Mouse (Mus musculus) liver, embryonic 12.5 days (tissue): ENCODE results near the gene Nudt1. TPM values are rescaled to one million over a fixed set of nuclear protein-coding genes. Genes with fewer than 3 reads are reported as not detected.
A peak's percentile ranks its signal among the peaks of the same experiment; 100 is the strongest.
"Not testable (repeated sequence)": the region's sequence is repeated elsewhere in the genome, so short reads cannot be mapped to it uniquely, and the experiment has no call there.

Experiments
- ATAC-seq: fragments of 200-750 bp; cut with Nextera tagmentation; 2 replicates; pipeline ENCODE4 v1.8.0; 2017; ENCODE audit warnings: moderate number of reproducible peaks, mild to moderate bottlenecking, moderate library complexity
- H3K27ac ChIP-seq: fragments of 300-500 bp; sonication (generic); 2 replicates; pipeline ENCODE4 v1.5.1; 2016; ENCODE audit warnings: mild to moderate bottlenecking
- H3K27me3 ChIP-seq: fragments of 300-500 bp; sonication (generic); replicated peaks from 2 replicates; pipeline ENCODE4 v1.6.1; 2016; ENCODE audit warnings: mild to moderate bottlenecking, moderate library complexity
- H3K36me3 ChIP-seq: fragments of 300-500 bp; sonication (generic); 2 replicates; pipeline ENCODE4 v1.6.1; 2016; ENCODE audit warnings: mild to moderate bottlenecking, moderate library complexity
- H3K4me1 ChIP-seq: fragments of 300-500 bp; sonication (generic); 2 replicates; pipeline ENCODE4 v1.6.1; 2016
- H3K4me2 ChIP-seq: fragments of 300-500 bp; sonication (generic); 2 replicates; pipeline ENCODE4 v1.6.1; 2016; ENCODE audit warnings: mild to moderate bottlenecking, moderate library complexity
- H3K4me3 ChIP-seq: fragments of 300-500 bp; sonication (generic); 2 replicates; pipeline ENCODE4 v1.5.1; 2016; ENCODE audit warnings: mild to moderate bottlenecking, moderate library complexity
- H3K9ac ChIP-seq: fragments of 300-500 bp; sonication (generic); 2 replicates; pipeline ENCODE4 v1.6.1; 2016; ENCODE audit warnings: mild to moderate bottlenecking, moderate library complexity
- H3K9me3 ChIP-seq: fragments of 300-500 bp; sonication (generic); replicated peaks from 2 replicates; pipeline ENCODE4 v1.6.1; 2016; ENCODE audit warnings: mild to moderate bottlenecking, moderate library complexity
- WGBS: fragments of 180-500 bp; shearing (Covaris S2); methylation state at CpG from one replicate; pipeline ENCODE4 v1.1.7; 2016; ENCODE audit not compliant: insufficient replicate concordance; 5-methylcytosine and 5-hydroxymethylcytosine counted together
- polyA plus RNA-seq: library from polyadenylated mRNA; unstranded; fragments of >200 nt; fragmentation: Nextera tagmentation; extraction: Ambion mirVana; gene quantifications from 2 replicates; pipeline ENCODE4 v1.2.1, GENCODE M21; 2016

Nudt1 gene
- polyA plus RNA-seq, 1 experiment from 2014 or later: 36.3 TPM

DNA sequence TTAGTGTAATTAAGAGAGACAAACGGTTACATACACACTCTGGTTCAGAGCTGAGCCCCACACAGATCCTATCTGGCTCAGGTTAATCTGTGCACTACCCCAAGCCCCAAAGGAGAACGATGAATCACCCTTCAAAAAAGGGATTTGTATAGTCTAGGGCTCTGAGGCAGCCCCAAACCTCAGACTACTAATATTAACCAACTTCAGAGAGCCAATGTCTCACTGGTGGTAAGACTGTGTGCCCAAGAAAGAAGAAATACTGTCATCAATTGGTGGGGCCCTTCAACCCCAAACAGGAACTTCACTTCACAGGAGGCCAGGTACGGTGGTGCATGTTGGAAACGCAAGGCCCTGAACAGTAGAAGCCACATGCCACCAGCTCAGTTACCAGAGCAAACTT is 23.8 kb downstream of the Nudt1 start:
- H3K4me1 ChIP-seq: peaks cover 10% of the 10 kb centered on the region; the same call in 1 of the 2 replicates
- no peak overlapping the region for H3K27ac ChIP-seq
- 84% methylated on average over 4 of the region's 4 CpGs for WGBS
- H3K4me3 ChIP-seq: no peak overlapping the region
- no peak overlapping the region for H3K9ac ChIP-seq
- no peak overlapping the region for H3K4me2 ChIP-seq
- H3K27me3 ChIP-seq: no peaks in the 10 kb centered on the region
- no peak for ATAC-seq
- H3K36me3 ChIP-seq: peaks cover 76% of the 10 kb centered on the region
- H3K9me3 ChIP-seq: no peaks in the 10 kb centered on the region

DNA sequence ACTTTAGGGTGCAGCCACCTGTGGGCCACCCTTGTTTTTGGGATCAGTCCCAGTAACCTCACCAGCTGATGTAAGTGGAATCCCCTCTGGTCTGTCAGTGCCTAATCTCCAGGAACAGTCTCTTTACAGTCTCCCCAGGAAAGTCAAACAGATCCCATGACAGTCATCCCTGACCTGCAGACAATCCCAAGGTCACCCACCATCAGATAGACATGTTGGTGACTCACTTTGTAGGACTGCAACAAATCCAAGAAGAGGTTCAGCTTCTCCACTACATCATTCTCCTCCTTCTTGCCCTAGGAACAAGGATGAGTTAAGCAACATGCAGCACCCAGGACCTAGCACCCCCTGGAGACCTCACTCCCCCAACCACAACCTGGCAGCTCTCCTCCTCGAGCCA is 24.6 kb downstream of the Nudt1 start:
- Histone ChIP-seq H3K4me2 (no peak overlapping the region), H3K4me3 (no peak overlapping the region), H3K4me1 (peaks cover 10% of the 10 kb centered on the region; the same call in 1 of the 2 replicates), H3K9ac (no peak overlapping the region), H3K36me3 (peaks cover 76% of the 10 kb centered on the region), H3K27me3 (no peaks in the 10 kb centered on the region), H3K9me3 (no peaks in the 10 kb centered on the region), H3K27ac (no peak overlapping the region)
- no peak for ATAC-seq
- WGBS: 50% methylated on average over 1 of the region's 1 CpGs

DNA sequence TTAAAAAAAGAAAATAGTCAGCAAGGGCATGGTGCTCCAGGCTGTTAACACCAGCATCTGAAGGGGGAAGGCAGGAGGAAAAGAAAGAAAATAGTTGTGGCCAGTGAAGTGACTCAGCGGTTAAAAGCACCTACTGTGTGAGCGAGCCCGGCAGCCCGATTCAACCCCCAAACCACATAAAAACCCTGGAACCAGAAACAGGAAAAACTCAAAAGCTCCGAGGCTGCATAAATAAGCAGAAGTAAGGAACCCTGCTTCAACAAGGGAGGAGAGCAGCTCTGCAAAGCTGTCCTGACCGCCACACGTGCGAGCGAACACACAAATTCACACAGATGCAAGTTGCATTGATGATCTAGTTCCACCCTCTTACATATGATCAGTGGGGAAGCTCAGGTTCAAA is 28.4 kb downstream of the Nudt1 start:
- no peak for ATAC-seq
- H3K9ac ChIP-seq: no peak overlapping the region
- H3K36me3 ChIP-seq: peaks cover 79% of the 10 kb centered on the region
- no peak overlapping the region for H3K4me3 ChIP-seq
- peaks cover 10% of the 10 kb centered on the region; the same call in 1 of the 2 replicates for H3K4me1 ChIP-seq
- H3K9me3 ChIP-seq: no peaks in the 10 kb centered on the region
- no peaks in the 10 kb centered on the region for H3K27me3 ChIP-seq
- WGBS: 62% methylated on average over 9 of the region's 9 CpGs
- no peak overlapping the region for H3K27ac ChIP-seq
- H3K4me2 ChIP-seq: no peak overlapping the region

DNA sequence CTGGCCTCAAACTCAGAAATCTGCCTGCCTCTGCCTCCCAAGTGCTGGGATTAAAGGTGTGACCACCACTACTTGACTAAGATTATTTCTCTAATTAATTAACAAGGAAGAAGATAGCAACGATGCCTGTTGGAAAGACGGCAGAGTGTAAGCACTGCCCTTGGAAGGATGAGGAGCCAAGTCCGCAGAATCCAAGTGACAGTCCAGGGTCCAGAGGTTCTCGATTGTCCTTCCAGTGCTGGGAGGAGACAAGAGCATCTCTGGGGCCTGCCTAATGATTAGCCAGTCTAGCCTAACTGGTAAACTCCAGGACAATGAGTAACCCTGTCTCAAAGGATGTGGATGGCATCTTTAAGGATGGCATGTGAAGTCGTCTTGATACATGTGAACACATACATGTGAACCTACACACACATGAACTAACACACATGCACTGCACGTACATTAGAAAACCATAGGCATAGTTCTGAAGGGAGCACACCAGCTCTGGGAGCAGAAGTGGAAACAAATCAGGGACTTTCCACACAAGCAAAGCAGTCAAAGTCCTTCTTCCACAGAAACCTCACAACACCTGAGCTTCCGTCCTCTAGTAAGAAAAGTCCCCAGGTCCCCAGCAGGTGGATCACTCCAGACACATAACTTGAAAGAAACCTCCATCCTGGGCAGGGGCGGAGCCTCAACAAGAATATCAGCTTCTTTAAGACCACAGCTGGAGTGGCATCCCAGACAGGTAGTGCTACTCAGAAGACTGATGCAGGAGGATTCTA is 29.5 kb downstream of the Nudt1 start:
- ATAC-seq: no peak
- no peaks in the 10 kb centered on the region for H3K27me3 ChIP-seq
- H3K9me3 ChIP-seq: no peaks in the 10 kb centered on the region
- peaks cover 80% of the 10 kb centered on the region for H3K36me3 ChIP-seq
- no peak overlapping the region for H3K4me3 ChIP-seq
- H3K27ac ChIP-seq: no peak overlapping the region
- H3K9ac ChIP-seq: no peak overlapping the region
- 83% methylated on average over 8 of the region's 8 CpGs for WGBS
- H3K4me1 ChIP-seq: peaks cover 10% of the 10 kb centered on the region; the same call in 1 of the 2 replicates
- no peak overlapping the region for H3K4me2 ChIP-seq

DNA sequence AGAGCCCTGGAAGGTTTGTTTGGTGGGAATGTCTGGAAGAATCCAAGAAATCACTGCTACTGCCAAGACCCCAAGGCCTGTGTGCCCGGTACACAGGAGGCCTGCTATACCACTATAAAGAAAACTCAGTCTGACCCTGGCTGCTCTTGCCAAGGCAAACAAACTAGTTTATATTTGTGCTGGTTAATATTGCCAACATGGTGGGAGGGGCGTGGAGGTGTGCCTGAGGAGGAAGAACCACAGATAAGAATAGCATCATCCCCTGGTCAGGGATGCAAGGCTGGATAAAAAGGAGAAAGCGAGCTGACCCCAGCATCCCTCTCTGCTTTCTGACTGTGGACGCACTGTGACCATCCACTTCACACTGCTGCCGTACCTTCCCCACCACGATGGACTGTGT is 30.9 kb downstream of the Nudt1 start:
- WGBS: 80% methylated on average over 6 of the region's 6 CpGs
- Histone ChIP-seq H3K4me2 (no peak overlapping the region), H3K27ac (no peak overlapping the region), H3K4me1 (peaks cover 10% of the 10 kb centered on the region; the same call in 1 of the 2 replicates), H3K36me3 (peaks cover 83% of the 10 kb centered on the region), H3K9me3 (no peaks in the 10 kb centered on the region), H3K4me3 (no peak overlapping the region), H3K9ac (no peak overlapping the region), H3K27me3 (no peaks in the 10 kb centered on the region)
- no peak for ATAC-seq

GRCm38 (mm10) chr5:140355934-140356333 is 34.5 kb downstream of the Nudt1 start:
- no peak overlapping the region for H3K4me3 ChIP-seq
- no peak for ATAC-seq
- 85% methylated on average over 11 of the region's 11 CpGs for WGBS
- peaks cover 93% of the 10 kb centered on the region for H3K36me3 ChIP-seq
- H3K27me3 ChIP-seq: no peaks in the 10 kb centered on the region
- no peak overlapping the region for H3K9ac ChIP-seq
- H3K4me1 ChIP-seq: no peaks in the 10 kb centered on the region
- H3K9me3 ChIP-seq: no peaks in the 10 kb centered on the region
- H3K27ac ChIP-seq: no peak overlapping the region
- no peak overlapping the region for H3K4me2 ChIP-seq

DNA sequence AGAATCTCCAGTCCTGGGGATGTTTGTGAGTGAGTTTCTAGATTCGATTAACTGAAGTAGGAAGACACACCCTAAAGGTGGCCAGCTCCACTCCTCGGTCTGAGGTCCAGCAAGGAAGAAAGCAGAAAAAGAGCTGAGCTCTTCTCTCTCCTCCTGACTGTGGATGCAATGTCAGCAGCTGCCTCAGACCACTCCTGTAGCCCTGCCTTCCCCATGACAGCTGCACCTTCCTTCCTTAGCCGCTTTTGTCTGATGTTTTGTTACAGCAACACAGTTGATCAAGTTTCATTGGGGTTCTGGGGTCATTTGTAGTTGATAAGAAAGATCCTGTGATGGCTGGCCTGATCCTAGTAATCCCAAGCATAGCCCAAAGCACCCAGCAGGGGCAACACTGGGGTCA is 36.0 kb downstream of the Nudt1 start:
- H3K4me2 ChIP-seq: no peak overlapping the region
- WGBS: 79% methylated on average over 3 of the region's 3 CpGs

GRCm38 (mm10) chr5:140359930-140360674 is 38.6 kb downstream of the Nudt1 start:
- ATAC-seq: no peak
- WGBS: 75% methylated on average over 14 of the region's 14 CpGs
- H3K4me3 ChIP-seq: no peak overlapping the region

More for the DNA sequence above, 36.0 kb downstream of the Nudt1 start:
- Histone ChIP-seq H3K9ac (no peak overlapping the region), H3K27me3 (no peaks in the 10 kb centered on the region), H3K9me3 (no peaks in the 10 kb centered on the region), H3K36me3 (peaks cover 78% of the 10 kb centered on the region), H3K4me1 (no peaks in the 10 kb centered on the region), H3K27ac (no peak overlapping the region), H3K4me3 (no peak overlapping the region)
- no peak for ATAC-seq

GRCm38 (mm10) chr5:140364415-140364814 is 43.0 kb downstream of the Nudt1 start:
- H3K27me3 ChIP-seq: no peaks in the 10 kb centered on the region
- 83% methylated on average over 5 of the region's 5 CpGs for WGBS
- no peak overlapping the region for H3K4me2 ChIP-seq
- no peak for ATAC-seq
- peaks cover 30% of the 10 kb centered on the region for H3K36me3 ChIP-seq
- no peak overlapping the region for H3K4me3 ChIP-seq
- no peak overlapping the region for H3K9ac ChIP-seq
- no peaks in the 10 kb centered on the region; the same call in 1 of the 2 replicates for H3K9me3 ChIP-seq
- no peak overlapping the region for H3K27ac ChIP-seq
- peaks cover 14% of the 10 kb centered on the region; the same call in 1 of the 2 replicates for H3K4me1 ChIP-seq

More at GRCm38 (mm10) chr5:140359930-140360674, 38.6 kb downstream of the Nudt1 start:
- H3K27ac ChIP-seq: no peak overlapping the region
- no peak overlapping the region for H3K9ac ChIP-seq
- H3K27me3 ChIP-seq: no peaks in the 10 kb centered on the region
- peaks cover 61% of the 10 kb centered on the region for H3K36me3 ChIP-seq
- H3K9me3 ChIP-seq: no peaks in the 10 kb centered on the region; the same call in 1 of the 2 replicates
- no peaks in the 10 kb centered on the region for H3K4me1 ChIP-seq
- H3K4me2 ChIP-seq: no peak overlapping the region

DNA sequence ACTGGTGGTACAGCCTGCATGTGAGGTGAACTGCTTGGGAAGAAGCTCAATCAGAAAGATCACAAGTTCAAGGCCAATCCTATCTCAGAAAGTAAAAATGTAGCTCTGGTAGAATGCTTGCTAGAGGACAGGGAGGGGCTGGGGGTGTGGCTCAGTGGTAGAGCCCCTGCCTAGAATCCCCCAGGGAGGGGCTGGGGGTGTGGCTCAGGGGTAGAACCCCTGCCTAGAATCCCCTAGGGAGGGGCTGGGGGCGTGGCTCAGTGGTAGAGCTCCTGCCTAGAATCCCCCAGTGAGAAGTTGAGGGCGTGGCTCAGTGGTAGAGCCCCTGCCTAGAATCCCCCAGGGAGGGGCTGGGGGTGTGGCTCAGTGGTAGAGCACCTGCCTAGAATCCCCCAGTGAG is 46.7 kb downstream of the Nudt1 start:
- WGBS: 56% methylated on average over 2 of the region's 2 CpGs
- H3K4me2 ChIP-seq, ATAC-seq, H3K9ac ChIP-seq, H3K27ac ChIP-seq, H3K4me3 ChIP-seq, H3K27me3 ChIP-seq, H3K9me3 ChIP-seq: not testable (repeated sequence)
- H3K4me1 ChIP-seq: peaks cover 43% of the 10 kb centered on the region
- H3K36me3 ChIP-seq: peaks cover 22% of the 10 kb centered on the region

GRCm38 (mm10) chr5:140368926-140369325 is 47.5 kb downstream of the Nudt1 start:
- H3K4me1 ChIP-seq: peaks cover 43% of the 10 kb centered on the region
- no peaks in the 10 kb centered on the region for H3K9me3 ChIP-seq
- H3K9ac ChIP-seq: no peak overlapping the region
- no peak overlapping the region for H3K4me3 ChIP-seq
- 74% methylated on average over 4 of the region's 4 CpGs for WGBS
- H3K4me2 ChIP-seq: no peak overlapping the region
- H3K36me3 ChIP-seq: peaks cover 14% of the 10 kb centered on the region
- peak; percentile 28; the same call in 1 of the 2 replicates for ATAC-seq
- no peak overlapping the region for H3K27ac ChIP-seq
- H3K27me3 ChIP-seq: no peaks in the 10 kb centered on the region

DNA sequence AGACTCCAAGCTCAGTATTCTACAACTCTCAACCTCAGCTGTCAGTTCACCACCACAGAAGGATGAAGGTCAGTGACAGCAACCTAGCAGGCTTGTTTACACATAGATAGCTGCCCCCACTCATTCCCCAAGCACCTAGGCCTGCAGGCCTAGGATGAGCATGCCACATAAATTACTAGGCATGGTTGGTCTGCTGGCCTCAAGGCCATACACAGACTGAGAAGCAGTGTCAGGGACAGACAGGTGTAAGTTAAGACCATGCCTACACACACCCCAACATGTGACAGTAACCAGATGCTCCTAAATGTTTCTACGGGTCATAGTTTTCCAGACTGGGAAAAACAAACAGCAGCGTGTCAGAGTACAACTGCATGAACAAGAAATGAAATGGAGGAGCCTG is 48.0 kb downstream of the Nudt1 start:
- peak overlapping the region; percentile 67; the same call in 1 of the 2 replicates for H3K27ac ChIP-seq
- peaks cover 14% of the 10 kb centered on the region for H3K36me3 ChIP-seq
- 70% methylated on average over 2 of the region's 2 CpGs for WGBS
- peaks cover 43% of the 10 kb centered on the region for H3K4me1 ChIP-seq
- no peaks in the 10 kb centered on the region for H3K27me3 ChIP-seq
- H3K9me3 ChIP-seq: no peaks in the 10 kb centered on the region
- no peak overlapping the region for H3K4me2 ChIP-seq
- H3K9ac ChIP-seq: no peak overlapping the region
- H3K4me3 ChIP-seq: no peak overlapping the region
- 0 out of 2 replicates have a peak, but pooled peaks have one; percentile 14 for ATAC-seq
